Mouse (Mus musculus) heart, embryonic 12.5 days (tissue): ENCODE results near the gene Gpx5. TPM values are rescaled to one million over a fixed set of nuclear protein-coding genes. Genes with fewer than 3 reads are reported as not detected.

Experiments
- ATAC-seq: fragments of 200-750 bp; cut with Nextera tagmentation; 2 replicates; pipeline ENCODE4 v1.8.0; 2017; ENCODE audit warnings: moderate TSS enrichment, moderate library complexity; ENCODE audit not compliant: insufficient number of reproducible peaks, low FRiP score
- H3K27ac ChIP-seq: fragments of 300-500 bp; sonication (generic); 2 replicates; pipeline ENCODE4 v1.5.1; 2016; ENCODE audit warnings: mild to moderate bottlenecking, moderate library complexity; ENCODE audit not compliant: poor library complexity, severe bottlenecking
- H3K27me3 ChIP-seq: fragments of 300-500 bp; sonication (generic); replicated peaks from 2 replicates; pipeline ENCODE4 v1.6.1; 2016; ENCODE audit warnings: mild to moderate bottlenecking, moderate library complexity
- H3K36me3 ChIP-seq: fragments of 300-500 bp; sonication (generic); 2 replicates; pipeline ENCODE4 v1.6.1; 2016; ENCODE audit warnings: mild to moderate bottlenecking, moderate library complexity
- H3K4me1 ChIP-seq: fragments of 300-500 bp; sonication (generic); replicated peaks from 2 replicates; pipeline ENCODE4 v1.6.1; 2016; ENCODE audit warnings: mild to moderate bottlenecking
- H3K4me2 ChIP-seq: fragments of 300-500 bp; sonication (generic); 2 replicates; pipeline ENCODE4 v1.6.1; 2016; ENCODE audit warnings: mild to moderate bottlenecking, moderate library complexity
- H3K4me3 ChIP-seq: fragments of 300-500 bp; sonication (generic); 2 replicates; pipeline ENCODE4 v1.5.1; 2016; ENCODE audit warnings: mild to moderate bottlenecking
- H3K9ac ChIP-seq: fragments of 300-500 bp; sonication (generic); 2 replicates; pipeline ENCODE4 v1.6.1; 2016; ENCODE audit warnings: mild to moderate bottlenecking, moderate library complexity
- H3K9me3 ChIP-seq: fragments of 300-500 bp; sonication (generic); replicated peaks from 2 replicates; pipeline ENCODE4 v1.6.1; 2016; ENCODE audit warnings: mild to moderate bottlenecking, moderate library complexity
- WGBS: fragments of 180-500 bp; shearing (Covaris S2); methylation state at CpG from one replicate; pipeline ENCODE4 v1.1.7; 2016; 5-methylcytosine and 5-hydroxymethylcytosine counted together
- polyA plus RNA-seq: library from polyadenylated mRNA; unstranded; fragments of >200 nt; fragmentation: Nextera tagmentation; extraction: Ambion mirVana; gene quantifications from 2 replicates; pipeline ENCODE4 v1.2.1, GENCODE M21; 2016

Gene Gpx5
- polyA plus RNA-seq, result not detected in 2 replicates

DNA sequence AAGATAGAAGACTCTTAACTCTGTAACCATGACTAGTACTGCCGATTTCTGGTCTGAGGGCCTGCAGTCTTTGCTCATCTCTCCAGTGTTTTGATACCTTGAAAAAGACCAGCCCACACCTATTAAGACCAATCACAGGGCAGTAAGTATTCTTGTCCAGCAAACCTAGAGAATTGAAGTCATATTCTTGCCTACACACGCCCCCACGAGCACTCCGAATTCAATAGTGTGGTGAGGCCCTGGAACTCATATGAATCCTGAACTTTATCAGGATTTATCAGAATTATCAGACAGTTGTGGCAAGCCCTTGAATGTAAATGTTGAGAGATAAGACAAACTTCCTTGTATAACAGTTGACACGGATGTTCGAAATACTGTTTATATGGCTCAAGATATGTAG lies at the start of gene Gpx5:
TSS of gene Gpx5 (minus strand) at position 101 of the 400 bp plus-strand sequence.
- Histone ChIP-seq H3K9ac (no peak within 1 kb of the TSS), H3K4me3 (no peak within 1 kb of the TSS), H3K4me1 (peaks cover 1% of the 10 kb centered on the region; the same call in 1 of the 2 replicates), H3K27me3 (0 out of 2 replicates have a peak, but pooled peaks cover 5% of the 10 kb centered on the region), H3K4me2 (no peak within 1 kb of the TSS), H3K27ac (no peak within 1 kb of the TSS), H3K36me3 (no peaks in the 10 kb centered on the region), H3K9me3 (no peaks in the 10 kb centered on the region)
- no peak for ATAC-seq
- 84% methylated on average over 6 of the region's 6 CpGs for WGBS

DNA sequence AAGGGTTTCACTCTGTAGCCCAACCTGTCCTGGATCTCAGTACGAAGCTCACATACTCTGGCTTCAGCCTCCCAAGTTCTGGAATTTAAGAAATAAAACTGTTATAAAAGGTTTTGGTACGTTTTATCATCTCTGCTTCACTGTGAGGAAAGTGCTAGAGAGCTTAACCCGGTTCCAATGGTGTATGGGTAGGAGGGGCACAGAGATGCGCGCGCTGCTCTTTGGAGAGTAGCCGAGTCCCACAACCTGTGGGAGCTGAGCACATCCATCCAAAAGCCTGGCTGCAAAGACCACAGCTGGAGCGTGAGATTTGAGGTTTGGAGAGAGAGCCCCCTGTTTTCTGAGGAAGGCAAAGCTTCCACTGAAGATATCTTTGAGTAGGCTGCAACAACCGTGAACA lies 34.9 kb upstream of the Gpx5 start:
- ATAC-seq, result no peak
- Histone ChIP-seq H3K4me3 (peak overlapping the region; percentile 65), H3K27me3 (no peaks in the 10 kb centered on the region), H3K36me3 (no peaks in the 10 kb centered on the region), H3K9me3 (no peaks in the 10 kb centered on the region), H3K4me2 (peak overlapping the region; percentile 71), H3K27ac (no peak overlapping the region), H3K4me1 (no peaks in the 10 kb centered on the region; the same call in 1 of the 2 replicates), H3K9ac (peak overlapping the region; percentile 69; the same call in 1 of the 2 replicates)
- WGBS, result under 1% methylated on average over 9 of the region's 9 CpGs

DNA sequence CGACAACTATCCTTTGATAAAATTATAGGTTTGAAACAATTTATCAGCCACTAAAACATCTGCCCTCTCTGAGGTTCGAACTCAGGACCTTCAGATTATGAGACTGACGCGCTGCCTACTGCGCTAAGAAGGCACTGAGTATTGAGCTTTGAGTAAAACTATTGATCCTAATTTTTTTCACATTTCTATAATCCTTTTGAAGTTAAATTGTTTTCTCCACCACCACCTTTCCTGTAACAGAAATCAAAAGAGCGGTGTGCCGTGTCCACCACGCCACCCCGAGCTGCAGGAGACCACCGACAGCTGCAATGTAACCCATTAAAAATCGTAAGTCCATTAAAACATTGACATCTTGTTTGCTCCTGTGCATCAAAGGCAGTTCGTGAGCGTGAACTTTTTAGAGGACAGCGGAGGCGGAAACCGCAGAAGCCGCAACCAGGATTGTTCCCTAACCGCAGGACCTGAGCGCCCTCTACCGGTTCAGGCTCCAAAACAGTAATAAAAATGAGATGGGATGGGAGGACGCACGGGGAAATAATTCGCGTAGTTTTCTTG lies 34.2 kb upstream of the Gpx5 start:
- Histone ChIP-seq H3K9me3 (no peaks in the 10 kb centered on the region), H3K9ac (peak overlapping the region; percentile 69), H3K36me3 (no peaks in the 10 kb centered on the region), H3K4me3 (peak overlapping the region; percentile 65), H3K4me1 (peaks cover 3% of the 10 kb centered on the region; the same call in 1 of the 2 replicates), H3K4me2 (peak overlapping the region; percentile 71), H3K27ac (no peak overlapping the region), H3K27me3 (no peaks in the 10 kb centered on the region)
- ATAC-seq, result peak; percentile 59; the same call in 1 of the 2 replicates
- WGBS, result under 1% methylated on average over 24 of the region's 24 CpGs

DNA sequence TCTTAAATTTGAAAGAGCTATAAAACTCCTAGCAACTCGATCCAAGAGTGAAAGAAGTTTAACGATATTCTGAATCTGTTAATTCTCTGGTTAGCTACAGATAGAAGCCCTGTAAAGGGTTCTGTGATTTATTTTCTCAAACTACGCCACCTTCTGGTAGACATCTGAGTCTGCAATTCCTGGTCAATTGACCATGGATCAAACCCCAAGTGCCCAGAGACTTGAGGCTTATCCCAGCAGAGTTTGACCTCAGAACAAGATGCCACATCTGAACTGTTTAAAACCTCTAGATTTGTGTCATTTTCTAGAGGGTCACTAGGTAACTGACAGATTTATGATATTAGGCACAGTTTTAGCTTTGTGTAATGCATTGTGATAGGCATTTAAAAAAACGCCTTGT lies 33.7 kb upstream of the Gpx5 start:
- H3K4me3 ChIP-seq, result peak overlapping the region; percentile 65
- WGBS, result 5% methylated on average over 4 of the region's 4 CpGs

DNA sequence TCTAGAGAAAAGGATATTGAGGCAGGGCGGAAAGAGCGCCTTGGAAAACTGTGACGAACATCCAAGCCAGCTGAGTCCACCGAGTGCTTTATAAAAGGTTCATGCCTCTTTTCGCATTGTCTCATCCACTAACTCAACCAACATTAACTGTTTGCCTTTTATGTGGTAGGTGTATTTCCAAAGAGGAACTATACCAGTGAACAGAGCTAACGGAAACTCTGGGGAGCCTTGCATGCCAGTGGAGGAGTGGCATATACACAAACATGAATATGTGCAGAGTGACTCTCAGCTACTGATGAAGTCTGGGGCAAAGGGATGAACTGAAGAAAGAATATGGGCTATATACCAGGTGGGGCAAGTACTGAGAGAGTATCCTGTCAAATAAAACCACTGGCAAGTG lies 30.9 kb upstream of the Gpx5 start:
- WGBS, result 60% methylated on average over 6 of the region's 6 CpGs
- Histone ChIP-seq H3K4me2 (peak overlapping the region; percentile 49), H3K9ac (no peak overlapping the region), H3K9me3 (no peaks in the 10 kb centered on the region), H3K4me1 (peaks cover 3% of the 10 kb centered on the region; the same call in 1 of the 2 replicates), H3K4me3 (peak overlapping the region; percentile 32; the same call in 1 of the 2 replicates), H3K27me3 (no peaks in the 10 kb centered on the region), H3K36me3 (no peaks in the 10 kb centered on the region), H3K27ac (no peak overlapping the region)
- no peak for ATAC-seq

More for the DNA sequence above, 33.7 kb upstream of the Gpx5 start:
- ATAC-seq, result no peak
- no peak overlapping the region for H3K27ac ChIP-seq
- no peaks in the 10 kb centered on the region for H3K27me3 ChIP-seq
- no peak overlapping the region for H3K9ac ChIP-seq
- no peaks in the 10 kb centered on the region for H3K9me3 ChIP-seq
- H3K4me2 ChIP-seq, result peak overlapping the region; percentile 71
- H3K36me3 ChIP-seq, result no peaks in the 10 kb centered on the region
- H3K4me1 ChIP-seq, result peaks cover 3% of the 10 kb centered on the region; the same call in 1 of the 2 replicates

DNA sequence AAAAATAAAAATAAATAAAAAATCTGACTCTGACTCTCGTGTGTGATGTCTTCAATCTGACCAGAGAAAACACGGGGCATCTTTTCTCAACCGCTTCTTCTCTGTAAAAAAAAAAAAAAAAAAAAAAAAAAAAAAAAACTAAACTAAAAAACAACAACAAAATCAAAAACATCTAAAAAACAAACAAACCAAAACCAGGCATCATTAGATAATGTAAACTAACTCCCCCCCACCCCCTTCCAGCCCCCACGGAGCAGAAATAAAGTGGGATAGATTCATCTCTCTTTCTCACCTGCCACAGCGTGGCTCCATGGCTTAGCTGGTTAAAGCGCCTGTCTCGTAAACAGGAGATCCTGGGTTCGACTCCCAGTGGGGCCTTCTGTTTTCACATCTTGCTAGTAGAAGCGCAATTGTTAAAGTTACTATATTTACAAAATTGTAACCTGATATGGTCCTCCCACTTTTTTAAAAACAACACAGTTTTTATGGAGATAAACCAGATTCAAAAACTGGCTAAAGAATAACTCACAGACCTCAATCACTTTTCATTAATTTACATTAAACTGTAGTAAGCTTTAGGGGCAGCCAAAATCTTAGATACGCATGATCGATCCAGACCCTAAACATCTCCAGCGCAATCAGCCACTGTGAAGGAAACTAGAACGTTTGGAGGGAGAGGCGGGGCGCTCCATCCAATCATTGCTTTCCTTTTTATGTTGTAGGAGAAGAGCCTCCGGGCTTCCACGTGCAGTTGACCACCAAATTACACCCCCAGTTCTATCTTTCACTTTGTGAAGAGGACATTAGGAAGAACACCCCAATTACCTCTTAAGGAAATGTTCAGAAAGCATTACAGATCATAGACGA lies 30.2 kb upstream of the Gpx5 start:
- Histone ChIP-seq H3K9me3 (no peaks in the 10 kb centered on the region), H3K36me3 (no peaks in the 10 kb centered on the region), H3K27me3 (no peaks in the 10 kb centered on the region), H3K4me1 (peaks cover 3% of the 10 kb centered on the region; the same call in 1 of the 2 replicates), H3K4me2 (peak overlapping the region; percentile 72), H3K4me3 (peak overlapping the region; percentile 56), H3K9ac (no peak overlapping the region), H3K27ac (no peak overlapping the region)
- no peak for ATAC-seq
- WGBS, result 18% methylated on average over 18 of the region's 18 CpGs

DNA sequence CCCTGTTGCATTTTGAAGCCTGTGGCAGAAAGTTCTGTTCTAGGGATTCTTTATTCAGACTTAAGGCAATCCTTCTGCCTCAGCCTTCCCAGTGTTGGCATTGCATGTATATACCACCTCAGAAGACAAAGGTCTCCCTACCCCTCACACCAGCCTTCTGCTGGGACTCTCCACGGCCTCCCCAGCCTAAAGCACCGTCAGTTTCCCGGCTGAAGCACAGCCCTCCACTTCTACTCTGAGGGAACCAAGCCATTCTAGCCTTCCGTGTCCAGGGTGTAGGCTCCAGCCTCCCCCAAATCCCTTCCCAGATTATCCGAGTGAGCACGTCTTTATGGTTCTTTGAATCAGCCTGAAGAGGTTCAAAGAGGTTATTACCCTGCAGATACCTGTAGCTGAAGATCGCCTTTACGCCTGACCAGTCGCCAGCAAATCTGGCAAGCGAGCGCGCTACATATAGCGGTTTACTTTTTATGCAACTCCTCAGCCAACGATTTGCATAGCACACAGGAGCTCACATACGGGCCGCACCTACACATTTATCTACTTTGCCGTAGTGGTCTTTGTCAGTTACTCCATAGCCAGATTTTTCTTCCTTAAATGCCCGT lies 29.5 kb upstream of the Gpx5 start:
- H3K9me3 ChIP-seq, result no peaks in the 10 kb centered on the region
- no peaks in the 10 kb centered on the region for H3K27me3 ChIP-seq
- no peak for ATAC-seq
- H3K4me2 ChIP-seq, result peak overlapping the region; percentile 72
- 3% methylated on average over 18 of the region's 18 CpGs for WGBS
- H3K4me3 ChIP-seq, result peak overlapping the region; percentile 56
- H3K9ac ChIP-seq, result peak overlapping the region; percentile 61
- H3K27ac ChIP-seq, result no peak overlapping the region
- no peaks in the 10 kb centered on the region for H3K36me3 ChIP-seq
- 0 out of 2 replicates have a peak, but pooled peaks cover 3% of the 10 kb centered on the region for H3K4me1 ChIP-seq

DNA sequence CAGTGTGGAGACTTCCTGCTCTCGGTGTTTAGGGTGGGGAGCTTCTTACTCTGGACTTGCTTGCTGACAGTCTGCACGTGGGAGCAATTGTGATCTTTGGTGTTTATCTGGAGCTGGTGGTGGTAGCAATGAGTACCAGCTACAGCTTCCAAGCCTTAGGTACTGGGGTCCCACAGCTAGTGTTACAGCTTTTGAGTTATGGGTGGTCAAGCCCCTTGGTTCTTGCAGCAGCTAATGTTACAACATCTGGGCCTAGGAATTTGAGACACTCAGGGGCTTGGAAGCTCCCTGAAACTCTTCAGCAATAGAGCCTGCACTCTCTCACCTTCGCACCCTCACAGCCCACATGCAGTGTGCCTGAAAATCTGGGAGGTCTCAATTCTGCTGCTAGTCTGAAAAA lies 27.7 kb upstream of the Gpx5 start:
- no peaks in the 10 kb centered on the region for H3K27me3 ChIP-seq
- WGBS, result 38% methylated on average over 3 of the region's 3 CpGs

DNA sequence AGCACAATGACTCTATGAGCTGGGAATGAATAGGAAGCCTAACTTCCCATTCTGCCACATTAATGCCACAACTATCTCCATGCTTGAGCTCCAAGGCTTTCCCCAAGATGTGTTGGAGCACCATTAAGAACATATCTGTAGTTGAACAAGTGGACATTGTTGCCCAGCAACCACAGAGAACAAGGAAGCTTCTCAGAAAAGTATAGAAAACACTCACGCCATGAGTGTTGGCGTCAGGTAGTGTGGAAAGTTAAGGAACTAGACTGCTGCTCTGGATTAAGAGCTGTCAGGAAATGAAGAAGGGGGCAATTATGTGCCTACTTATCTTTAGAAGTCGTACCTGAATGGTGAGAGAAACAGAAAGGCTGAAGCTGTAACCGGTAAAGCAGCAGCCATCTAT lies 21.4 kb upstream of the Gpx5 start:
- Histone ChIP-seq H3K36me3 (no peaks in the 10 kb centered on the region), H3K9ac (no peak overlapping the region), H3K4me2 (no peak overlapping the region), H3K27me3 (no peaks in the 10 kb centered on the region; the same call in 1 of the 2 replicates), H3K4me3 (no peak overlapping the region), H3K4me1 (no peaks in the 10 kb centered on the region), H3K27ac (no peak overlapping the region), H3K9me3 (no peaks in the 10 kb centered on the region)
- ATAC-seq, result no peak
- 78% methylated on average over 4 of the region's 4 CpGs for WGBS

More for the DNA sequence above, 27.7 kb upstream of the Gpx5 start:
- Histone ChIP-seq H3K4me2 (no peak overlapping the region), H3K9me3 (no peaks in the 10 kb centered on the region), H3K36me3 (no peaks in the 10 kb centered on the region), H3K4me3 (no peak overlapping the region), H3K27ac (no peak overlapping the region), H3K9ac (no peak overlapping the region), H3K4me1 (0 out of 2 replicates have a peak, but pooled peaks cover 3% of the 10 kb centered on the region)
- ATAC-seq, result no peak

DNA sequence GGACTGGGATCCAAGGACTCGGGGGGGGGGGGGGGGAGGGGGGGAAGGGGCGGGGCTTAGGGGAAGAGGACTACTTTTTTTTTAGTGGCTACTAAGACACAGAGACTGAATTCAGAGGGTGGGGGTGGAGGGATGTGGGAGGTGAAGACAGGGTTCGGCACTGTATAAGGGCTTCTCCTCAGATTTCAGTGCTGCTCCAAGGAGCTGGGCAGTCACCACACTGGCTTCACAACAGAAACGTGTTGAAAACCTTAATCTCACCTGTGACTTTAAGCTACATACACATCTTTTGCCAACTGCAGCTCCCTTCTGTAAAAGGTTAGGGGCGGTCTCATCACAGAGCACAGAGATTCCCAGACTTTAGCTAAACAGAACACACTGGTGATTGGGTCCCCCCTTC lies 20.3 kb upstream of the Gpx5 start:
- Histone ChIP-seq H3K9me3 (no peaks in the 10 kb centered on the region), H3K9ac (no peak overlapping the region), H3K27ac (no peak overlapping the region), H3K27me3 (no peaks in the 10 kb centered on the region; the same call in 1 of the 2 replicates), H3K36me3 (no peaks in the 10 kb centered on the region), H3K4me1 (no peaks in the 10 kb centered on the region), H3K4me2 (no peak overlapping the region), H3K4me3 (no peak overlapping the region)
- no peak for ATAC-seq
- WGBS, result 54% methylated on average over 3 of the region's 5 CpGs

DNA sequence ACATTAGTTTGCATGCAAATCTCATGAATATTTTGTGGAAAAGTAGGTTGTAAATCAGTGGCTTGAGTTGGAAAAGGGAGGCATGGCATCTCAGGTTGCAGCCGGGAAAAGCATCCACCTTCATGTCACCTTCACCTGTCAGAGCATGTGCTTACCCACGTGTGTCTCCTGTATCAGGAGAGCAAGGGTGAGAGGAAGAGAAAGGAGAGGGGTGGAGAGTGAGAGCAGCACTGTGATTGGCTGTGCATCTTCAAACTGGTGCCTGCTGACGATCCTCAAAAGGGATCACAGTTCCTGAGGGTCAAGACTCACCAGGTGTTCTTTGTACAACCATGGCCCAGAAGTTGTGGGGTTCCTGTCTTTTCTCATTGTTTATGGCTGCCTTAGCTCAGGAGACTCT lies 19.4 kb upstream of the Gpx5 start, which contains the start of gene Gpx6:
TSS of gene Gpx6 (plus strand) at position 200 of the 400 bp plus-strand sequence.
- Histone ChIP-seq H3K4me1 (no peaks in the 10 kb centered on the region), H3K4me3 (no peak within 1 kb of the TSS), H3K36me3 (no peaks in the 10 kb centered on the region), H3K4me2 (no peak within 1 kb of the TSS), H3K9ac (no peak within 1 kb of the TSS), H3K27me3 (no peaks in the 10 kb centered on the region; the same call in 1 of the 2 replicates), H3K27ac (no peak within 1 kb of the TSS), H3K9me3 (no peaks in the 10 kb centered on the region)
- no peak for ATAC-seq
- WGBS, result 28% methylated on average over 3 of the region's 3 CpGs
